Mouse (Mus musculus) common myeloid progenitor, adult 5-6 weeks (primary cell): ENCODE data around the gene Fam170b. TPM values are rescaled to one million over a fixed set of nuclear protein-coding genes. Genes with fewer than 3 reads are reported as not detected.
A peak's percentile ranks its signal among the peaks of the same experiment; 100 is the strongest.

Experiments
- ATAC-seq: replicated peaks from 2 replicates; pipeline ENCODE4 v1.8.0; 2016; ENCODE audit warnings: low read depth, mild to moderate bottlenecking, moderate TSS enrichment, inconsistent platforms; ENCODE audit not compliant: poor library complexity, severe bottlenecking
- total RNA-seq: library from RNA; stranded (forward); fragments of 200-1000, 187-1606 nt; gene quantifications from 2 replicates; pipeline ENCODE4 v1.2.3, GENCODE M21; 2017

Gene Fam170b
- total RNA-seq, 1 experiment from 2014 or later, result not detected

DNA sequence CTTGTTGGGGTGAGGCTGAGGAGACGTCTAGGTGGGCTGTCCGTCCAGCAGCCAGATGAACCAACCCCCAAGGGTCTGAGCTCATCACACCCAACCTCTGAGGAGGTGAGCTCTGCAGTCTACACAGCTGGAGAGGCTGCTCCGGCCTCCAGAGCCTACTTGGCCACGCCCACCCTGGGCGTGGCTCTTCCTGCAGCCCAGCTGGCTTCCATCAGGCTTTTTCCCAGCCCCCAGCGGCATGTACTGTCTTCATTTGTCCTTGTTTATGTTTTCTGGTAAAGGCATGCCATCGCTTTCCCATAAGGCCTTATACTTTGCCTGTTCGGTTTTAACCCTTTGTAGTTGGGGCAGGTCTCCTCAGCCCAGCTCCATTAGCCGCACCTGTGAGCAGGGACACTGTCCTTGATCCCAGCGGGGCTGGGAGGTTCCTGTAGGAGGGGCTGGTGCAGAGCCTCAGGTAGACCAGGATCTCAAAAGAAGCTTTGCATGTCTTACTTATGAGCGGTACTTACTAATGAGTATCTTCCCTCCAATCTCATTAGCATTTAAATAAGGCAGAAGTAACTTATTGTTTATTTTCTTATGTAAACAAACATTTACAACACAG, 8.2 kb upstream of the Fam170b start:
- no peak for ATAC-seq

DNA sequence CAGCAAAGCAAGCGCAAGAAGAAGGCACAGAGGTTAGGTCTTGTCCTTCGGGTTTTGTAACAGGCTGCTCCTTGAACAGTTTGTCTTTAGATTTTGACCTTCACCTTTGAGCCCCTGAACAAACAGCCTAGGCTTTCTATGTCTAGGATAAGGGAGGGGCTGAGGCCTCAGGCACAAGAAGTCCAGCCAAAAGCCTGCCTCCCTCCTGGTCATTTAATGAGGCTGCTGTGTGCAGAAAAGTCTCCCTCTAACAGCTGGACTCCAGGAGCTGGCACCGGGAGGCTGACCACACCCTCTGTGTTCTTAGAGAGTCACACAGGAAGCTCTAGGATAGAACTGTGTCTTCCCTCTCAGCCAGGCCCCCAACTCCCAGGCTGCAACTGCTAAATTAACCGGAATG, 6.6 kb upstream of the Fam170b start:
- no peak for ATAC-seq

DNA sequence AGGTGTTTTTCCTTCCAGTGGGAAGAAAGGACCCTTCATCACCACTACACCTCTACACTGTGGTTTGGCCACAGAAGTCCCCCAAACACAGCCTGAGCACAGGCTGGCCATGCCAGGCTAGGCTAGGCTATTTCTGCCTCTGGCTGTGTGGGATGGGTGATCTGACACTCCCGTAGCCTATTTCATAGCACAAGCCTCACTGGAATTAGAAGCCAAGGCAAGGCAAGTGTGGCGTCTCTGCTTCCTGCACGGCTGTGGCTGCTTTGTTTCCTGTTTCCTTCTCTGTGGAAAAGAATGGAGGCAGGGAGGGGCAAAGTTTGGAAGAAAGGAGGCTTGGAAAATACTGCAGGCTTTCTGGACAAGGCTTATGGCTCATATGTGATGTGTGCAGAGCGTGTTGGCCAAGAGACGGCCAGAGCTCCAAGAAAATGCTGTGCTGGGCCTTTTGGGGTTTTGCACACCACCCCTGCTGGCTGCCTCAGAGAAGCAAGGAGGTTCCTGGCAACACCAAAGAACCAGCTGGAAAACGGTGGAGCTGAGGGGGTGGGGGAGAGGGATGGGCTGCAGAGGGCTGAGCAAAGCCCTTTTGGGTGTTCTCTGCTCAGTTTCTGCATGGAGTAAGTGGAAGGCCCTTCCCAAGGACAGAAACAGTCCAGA, 5.6 kb upstream of the Fam170b start:
- no peak for ATAC-seq

DNA sequence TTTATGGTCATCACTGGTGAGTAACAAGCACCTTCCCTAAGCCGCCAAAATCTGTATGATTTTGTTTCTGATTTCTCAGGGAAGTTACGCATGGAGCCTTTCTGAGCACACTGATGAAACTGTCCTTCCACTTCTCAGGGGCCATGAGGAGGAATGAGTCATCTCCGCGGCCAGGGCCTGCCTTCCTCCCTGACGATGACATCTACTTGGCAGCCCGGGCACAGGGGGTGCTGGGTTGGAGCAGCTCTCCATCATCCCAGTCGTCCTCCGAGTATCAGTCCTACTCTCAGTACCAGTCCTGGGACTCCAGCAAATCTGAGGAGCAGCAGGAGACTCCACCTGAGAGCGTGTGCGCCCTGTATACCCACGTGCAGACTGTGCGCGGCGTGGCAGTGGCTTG, 1.4 kb downstream of the Fam170b start:
- no peak for ATAC-seq

DNA sequence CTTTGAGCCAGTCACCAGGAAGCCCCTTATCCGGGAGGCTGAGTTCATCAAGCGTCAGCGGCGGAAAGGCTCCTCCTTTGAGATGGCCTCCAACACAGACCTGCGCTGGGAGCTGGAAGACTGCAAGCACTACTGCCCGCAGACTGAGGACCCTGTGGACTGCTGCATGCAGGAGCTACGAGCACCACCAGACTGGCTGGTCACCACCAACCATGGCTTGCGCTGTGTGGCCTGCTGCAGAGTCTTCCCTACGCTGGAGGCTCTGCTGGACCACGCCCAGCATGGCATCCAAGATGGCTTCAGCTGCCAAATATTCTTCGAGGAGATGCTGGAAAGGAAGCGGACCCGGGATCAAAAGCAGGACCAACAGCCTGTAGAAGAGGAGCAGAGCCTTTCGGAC, 1.8 kb downstream of the Fam170b start:
- ATAC-seq, result no peak

DNA sequence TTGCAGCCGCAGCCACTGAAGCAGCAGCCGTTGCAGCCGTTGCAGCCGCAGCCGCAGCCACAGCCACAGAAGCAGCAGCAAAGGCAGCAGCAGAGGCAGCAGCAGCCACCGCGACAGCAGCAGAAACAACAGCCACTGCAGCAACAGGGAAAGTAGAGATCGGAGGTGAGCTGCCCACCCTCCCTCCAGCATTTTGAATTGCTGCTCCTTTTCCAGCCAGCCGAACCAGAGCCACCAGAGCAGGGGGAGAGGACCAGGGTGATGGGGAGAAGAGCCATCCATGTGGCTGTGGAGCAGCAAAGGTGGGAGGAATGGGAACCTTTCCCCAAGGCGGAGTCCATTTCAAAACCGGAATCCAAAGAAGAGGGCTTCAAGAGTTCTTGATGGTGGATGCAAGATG, 2.4 kb downstream of the Fam170b start:
- no peak for ATAC-seq

DNA sequence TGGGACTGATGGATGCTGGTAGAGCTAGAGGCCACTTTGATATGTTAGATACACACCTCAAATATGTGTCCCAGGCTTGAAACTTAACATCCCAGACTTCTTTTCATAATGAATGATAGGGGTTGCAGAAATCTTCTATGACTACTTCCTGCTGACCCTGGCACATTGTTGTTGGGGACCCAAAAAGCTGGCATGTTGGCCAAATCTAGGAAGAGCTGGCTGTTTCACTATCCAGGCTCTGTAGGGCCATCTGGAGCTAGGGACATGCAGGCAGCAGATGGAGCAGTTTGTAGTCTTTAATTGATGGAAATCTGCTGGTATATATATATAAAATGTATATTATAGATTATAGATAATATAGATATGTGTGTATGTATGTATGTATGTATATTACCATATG, 8.3 kb downstream of the Fam170b start:
- ATAC-seq, result no peak

DNA sequence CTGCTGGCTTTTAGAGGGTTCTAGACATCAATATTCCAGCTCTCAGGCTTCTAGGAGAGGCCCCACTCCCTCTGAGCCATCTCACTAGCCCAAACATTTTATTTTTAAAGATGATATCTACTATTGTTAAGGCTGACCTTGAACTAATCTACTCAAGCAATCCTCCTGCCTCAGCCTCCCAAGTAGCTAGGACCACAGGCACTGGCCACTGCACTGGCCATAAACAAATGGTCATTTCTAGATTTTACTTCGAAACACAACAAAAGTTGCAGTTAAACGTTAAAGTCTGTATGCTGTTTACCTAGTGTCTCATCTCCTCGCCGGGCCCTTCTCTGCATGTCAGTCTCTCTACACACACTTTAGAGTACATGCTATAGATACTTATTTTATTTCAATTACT, 20.3 kb downstream of the Fam170b start:
- peak; percentile 69; the same call in 1 of the 2 replicates for ATAC-seq

DNA sequence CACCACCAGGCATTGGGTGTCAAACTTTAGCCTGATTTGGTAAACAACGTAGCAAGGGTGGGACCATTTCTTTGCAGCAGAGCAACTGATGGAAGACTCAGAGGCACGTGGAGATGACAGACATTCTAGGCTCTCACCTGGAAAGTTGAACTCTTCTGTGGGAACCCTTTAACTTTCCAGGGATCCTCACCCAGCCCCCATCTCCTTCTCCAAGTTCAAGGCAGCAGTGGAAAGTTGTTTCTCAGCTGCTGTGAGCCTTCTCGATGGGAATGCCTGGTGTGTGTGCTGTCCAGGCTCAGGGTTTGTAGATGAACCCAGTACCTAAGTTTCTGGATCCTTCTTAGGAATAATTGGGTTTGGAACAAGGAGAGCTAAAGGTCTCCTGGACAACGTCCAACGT, 22.5 kb downstream of the Fam170b start:
- ATAC-seq, result no peak

DNA sequence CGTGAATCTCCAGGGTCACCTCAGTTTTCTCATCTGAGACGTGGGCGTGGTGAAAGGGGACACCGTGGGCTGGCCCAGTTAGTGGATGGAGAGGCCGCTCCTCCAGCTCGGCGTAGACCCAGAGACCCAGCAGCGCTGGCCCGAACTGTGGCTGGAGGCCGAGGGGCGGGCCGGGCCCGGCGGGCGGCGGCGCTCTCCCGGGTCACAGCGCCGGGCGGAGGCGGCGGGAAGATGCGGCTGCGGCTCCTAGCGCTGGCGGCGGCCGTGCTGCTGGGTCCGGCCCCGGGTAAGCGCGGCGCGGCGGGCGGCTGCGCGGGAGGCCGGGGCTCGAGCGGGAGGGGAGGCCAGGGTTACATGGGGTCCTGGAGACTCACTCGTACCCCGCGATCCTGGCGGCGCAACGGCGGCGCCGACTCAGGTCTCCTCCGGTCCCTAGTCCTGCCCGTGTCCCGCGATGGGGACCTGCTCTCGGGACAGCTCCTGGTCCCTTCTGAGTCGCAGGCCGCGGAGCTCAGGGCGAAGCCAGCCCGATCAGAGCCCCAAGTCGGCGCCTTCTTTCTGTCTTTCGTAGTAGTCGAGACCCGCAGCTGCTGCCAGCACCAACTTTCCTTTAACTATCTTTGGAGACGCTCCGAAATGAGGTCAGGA, 23.0 kb downstream of the Fam170b start, which contains the start of gene Vstm4:
Gene Vstm4 (plus strand): TSS at position 76 of the 648 bp plus-strand sequence.
- no peak for ATAC-seq

DNA sequence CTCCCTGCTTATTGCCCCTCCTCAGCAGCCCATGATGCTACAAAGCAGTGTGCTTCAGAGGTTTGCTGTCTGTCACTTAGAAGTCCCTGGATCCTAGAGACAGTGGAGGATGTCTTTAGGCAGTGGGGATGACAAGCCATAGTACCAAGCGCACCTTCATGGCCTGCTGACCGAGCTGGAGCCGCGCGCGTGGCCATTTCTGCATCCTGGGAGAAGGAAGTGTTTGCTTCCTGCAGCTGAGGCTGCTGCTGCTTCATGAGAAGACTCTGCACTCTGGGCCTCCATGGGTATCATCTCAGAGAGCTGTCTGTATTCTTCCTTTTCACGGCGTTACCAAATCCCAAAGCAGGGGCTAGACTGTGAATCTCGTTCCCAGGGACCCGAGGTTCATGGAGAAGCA, 24.6 kb downstream of the Fam170b start:
- ATAC-seq, result no peak

DNA sequence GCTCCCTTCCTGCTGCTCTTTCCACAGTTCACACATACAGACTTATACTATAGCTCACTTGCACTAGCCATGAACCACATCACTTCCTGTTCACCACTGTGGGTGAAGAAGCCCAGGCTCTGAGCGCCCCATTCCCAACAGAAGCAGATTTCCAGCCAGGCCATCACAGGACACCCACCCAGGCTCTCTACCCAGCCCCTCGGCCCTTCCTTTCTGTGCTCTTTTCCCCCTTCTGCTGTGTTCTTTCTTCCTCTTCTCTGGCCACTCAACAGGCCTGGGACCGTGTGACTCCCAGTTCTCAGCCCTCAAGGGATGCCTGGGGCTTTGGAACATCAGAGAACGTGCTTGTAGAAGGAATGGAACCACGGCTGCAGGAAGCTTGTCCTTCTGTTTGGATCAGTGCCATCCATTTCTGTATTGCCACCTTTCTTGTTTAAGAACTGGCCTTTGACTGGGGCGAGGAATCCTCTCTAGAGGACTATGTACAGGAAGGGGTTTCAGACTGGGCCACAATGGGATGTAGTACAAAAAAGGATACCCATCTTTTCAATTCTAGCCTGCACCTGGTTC, 25.3 kb downstream of the Fam170b start:
- ATAC-seq, result no peak

DNA sequence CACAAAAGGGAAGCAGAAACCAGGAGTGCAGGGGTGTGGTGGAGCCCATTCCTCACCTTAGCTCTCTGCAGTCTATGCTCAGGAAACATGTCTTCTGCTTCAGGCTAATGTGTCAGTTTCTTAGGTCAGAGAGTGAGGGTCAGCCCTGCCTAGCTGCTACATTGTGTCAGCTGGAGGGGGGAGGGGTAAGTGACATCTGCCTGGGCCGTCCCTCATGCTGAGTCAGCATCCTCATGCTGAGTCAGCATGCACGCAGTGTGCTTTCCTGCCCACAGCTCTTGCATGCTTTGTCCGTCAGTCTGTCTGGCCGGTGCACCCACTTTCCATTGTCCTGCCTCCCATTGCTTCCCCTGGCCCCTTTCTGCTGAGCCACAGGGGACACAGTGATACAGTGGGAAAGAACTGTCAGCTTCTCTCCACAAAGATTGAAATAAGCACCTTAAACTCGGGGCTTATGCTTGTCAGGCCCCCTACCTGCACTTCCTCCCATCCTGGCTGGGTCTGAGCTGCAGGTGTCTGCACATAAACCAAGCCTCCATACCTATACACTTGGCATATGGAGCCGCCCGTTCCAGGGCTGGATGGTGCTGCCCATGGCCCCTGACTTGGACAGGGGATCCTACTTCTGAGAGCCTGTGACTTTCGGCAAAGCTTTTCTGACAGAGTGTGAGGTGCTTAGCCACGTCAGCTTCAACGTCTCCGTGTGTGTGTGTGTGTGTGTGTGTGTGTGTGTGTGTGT, 26.2 kb downstream of the Fam170b start:
- no peak for ATAC-seq

DNA sequence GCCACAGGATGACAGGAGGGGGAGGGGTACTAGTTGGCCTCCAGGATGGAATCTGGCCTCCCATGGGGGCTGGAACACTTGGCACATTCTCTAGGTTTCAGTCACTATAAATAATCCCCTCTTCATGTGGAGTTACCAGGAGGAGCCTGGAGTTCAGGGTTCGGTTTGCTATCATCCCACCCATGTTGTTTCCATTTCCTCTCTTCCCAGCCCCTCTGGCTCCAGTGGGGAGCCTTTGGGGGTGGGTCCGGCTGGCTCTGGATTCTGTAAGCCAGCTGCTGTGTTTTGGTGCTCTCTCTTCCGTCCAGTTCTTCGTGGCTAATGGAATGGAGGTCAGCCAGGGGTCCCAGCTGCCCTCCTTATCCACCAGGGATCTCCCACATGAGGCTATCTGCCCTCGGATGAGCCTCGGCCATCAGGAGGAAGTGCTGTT, 27.4 kb downstream of the Fam170b start:
- ATAC-seq, result no peak

DNA sequence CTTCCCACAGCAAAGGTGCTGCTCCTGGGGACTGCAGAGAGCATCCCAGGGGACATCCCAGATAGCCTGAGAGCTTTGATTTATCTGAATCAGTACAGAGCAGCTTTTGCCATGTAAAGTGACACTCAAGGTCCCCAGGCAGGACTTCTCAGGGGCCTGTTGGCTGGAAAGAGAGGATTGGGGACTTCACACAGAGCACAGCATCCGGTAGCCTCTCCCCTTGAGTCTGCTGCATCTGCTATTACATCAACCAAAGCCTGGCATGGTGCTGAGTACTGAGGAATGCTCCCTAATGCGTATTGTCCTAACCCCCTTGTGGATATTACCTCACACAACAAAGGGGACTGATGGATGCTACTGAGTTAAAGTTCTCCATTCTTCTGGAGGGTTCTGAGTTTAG, 27.9 kb downstream of the Fam170b start:
- ATAC-seq, result no peak

DNA sequence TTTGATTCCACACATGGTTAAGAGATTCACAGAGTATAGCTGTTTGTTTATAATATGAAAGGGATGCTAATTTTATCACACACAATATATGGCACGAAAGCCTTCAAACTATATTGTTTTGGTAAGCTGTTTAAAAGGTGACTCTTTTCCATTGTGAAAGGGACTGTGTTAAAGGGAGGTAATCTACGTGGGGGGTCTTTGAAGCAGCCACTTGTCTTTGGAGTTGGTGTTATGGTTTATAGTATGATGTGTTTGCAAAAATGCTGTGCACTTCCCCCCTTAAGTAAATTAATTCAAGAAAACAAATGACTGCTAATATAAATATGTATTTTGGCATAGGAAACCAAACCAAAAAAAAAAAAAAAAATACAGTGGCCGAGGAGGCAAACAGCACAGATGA, 31.6 kb downstream of the Fam170b start:
- ATAC-seq, result no peak

DNA sequence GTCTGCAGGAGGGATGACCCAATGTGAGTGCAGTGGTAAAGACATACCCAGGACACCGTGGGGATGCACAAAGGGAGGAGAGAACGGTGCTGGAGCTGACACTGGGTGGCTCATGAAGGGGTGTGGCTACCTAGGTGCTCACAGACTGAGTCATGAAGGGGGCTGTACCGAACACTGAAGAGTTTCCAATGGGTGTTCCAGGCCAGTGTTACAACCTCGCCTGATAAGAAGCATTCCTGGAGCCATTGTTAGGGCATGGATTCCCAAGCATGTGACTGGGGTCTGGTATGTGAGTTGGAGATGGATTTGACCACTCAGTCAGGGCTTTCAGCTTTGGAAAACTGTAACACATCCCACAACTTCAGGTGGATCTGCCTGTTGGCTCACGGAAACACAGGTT, 38.2 kb downstream of the Fam170b start:
- ATAC-seq, result no peak

DNA sequence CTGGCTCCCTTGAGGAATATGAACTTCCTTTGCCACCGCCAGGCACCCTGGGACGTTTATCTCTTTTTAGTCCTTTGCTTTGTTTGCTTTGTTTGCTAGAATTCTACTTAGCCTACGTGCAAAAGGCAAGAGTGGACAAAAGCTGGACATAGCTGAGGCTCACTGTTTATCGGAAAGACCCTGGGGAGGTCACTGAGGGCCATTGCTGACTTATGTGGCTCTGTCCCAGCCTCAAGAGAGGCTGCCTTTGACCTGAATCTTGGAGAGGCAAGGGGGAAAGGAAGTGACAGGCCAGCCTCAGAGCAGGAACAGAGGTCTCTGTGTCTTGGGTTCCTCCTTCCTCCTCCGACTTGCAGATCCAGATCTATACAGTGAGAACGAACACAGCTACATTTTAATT, 43.8 kb downstream of the Fam170b start:
- no peak for ATAC-seq

DNA sequence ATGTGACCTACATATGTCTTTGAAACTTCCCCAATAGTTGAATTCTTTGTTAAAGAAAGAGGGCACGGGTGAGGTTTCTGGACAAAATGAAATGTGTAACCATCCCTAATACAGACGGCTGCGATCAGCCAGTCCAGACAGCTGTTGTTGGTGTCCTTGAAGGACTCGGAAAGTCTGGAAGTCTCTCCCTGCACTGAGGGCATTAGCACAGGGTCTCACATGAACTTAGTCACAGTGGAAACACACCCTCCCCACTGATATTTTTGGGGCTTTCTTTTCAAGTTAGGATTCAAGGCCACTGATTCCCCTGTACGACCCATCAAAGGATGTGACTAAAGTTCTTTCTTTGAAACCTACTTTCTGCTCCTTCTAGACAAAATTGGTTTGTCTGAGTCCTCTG, 46.6 kb downstream of the Fam170b start:
- no peak for ATAC-seq

DNA sequence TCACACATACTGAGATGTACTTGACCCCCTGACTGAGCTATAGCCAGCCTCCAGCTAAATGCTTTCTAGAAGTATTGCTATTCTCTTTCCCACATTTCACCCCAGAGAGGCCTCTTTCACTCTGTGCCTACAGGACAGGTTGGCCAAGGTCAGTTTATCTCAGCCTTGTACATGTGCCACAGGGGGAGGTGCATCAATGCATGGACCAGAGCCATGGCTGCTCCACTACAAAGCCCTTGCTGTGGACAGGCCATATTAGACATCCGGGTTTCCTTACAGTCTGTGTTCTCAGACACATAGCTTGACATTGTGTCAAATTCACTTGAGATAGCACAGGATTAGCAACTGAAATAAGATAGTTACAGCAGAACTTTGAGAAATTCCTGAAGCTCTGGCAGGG, 47.9 kb downstream of the Fam170b start:
- no peak for ATAC-seq
